Mouse (Mus musculus): ENCODE measurements around the gene Ubtd2.
A peak's percentile ranks its signal among the peaks of the same experiment; 100 is the strongest.
"Not testable (repeated sequence)": the region's sequence is repeated elsewhere in the genome, so short reads cannot be mapped to it uniquely, and the experiment has no call there.

The Ubtd2 gene

GRCm38 (mm10) chr11:32464282-32464681, 9.1 kb downstream of the Ubtd2 start:
- no peak for DNase-seq (ENCODE audit: low spot score)

- DNase-seq (ENCODE audit: low spot score), result no peak
Observed at GRCm38 (mm10) chr11:32471925-32472324, 16.8 kb downstream of the Ubtd2 start.

GRCm38 (mm10) chr11:32474725-32475124, 19.6 kb downstream of the Ubtd2 start:
- no peak for DNase-seq (ENCODE audit: low spot score)

GRCm38 (mm10) chr11:32475487-32476236, 20.5 kb downstream of the Ubtd2 start:
- no peak for DNase-seq (ENCODE audit: low spot score)

- no peak for DNase-seq (ENCODE audit: low spot score)
Observed at GRCm38 (mm10) chr11:32481525-32481924, 26.4 kb downstream of the Ubtd2 start.

- no peak for DNase-seq (ENCODE audit: low spot score)
Observed at GRCm38 (mm10) chr11:32485290-32485689, 30.1 kb downstream of the Ubtd2 start.

- DNase-seq (ENCODE audit: low spot score), result no peak
Observed at GRCm38 (mm10) chr11:32486621-32487020, 31.5 kb downstream of the Ubtd2 start.

GRCm38 (mm10) chr11:32487501-32487900, 32.3 kb downstream of the Ubtd2 start:
- no peak for DNase-seq (ENCODE audit: low spot score)

- DNase-seq (ENCODE audit: low spot score), result no peak
Observed at GRCm38 (mm10) chr11:32488344-32488743, 33.2 kb downstream of the Ubtd2 start.

- DNase-seq (ENCODE audit: low spot score), result no peak
Observed at GRCm38 (mm10) chr11:32488808-32489670, 33.9 kb downstream of the Ubtd2 start.

GRCm38 (mm10) chr11:32491079-32491478, 35.9 kb downstream of the Ubtd2 start:
- DNase-seq (ENCODE audit: low spot score), result no peak

- DNase-seq (ENCODE audit: low spot score), result no peak
Observed at GRCm38 (mm10) chr11:32493312-32493711, 38.1 kb downstream of the Ubtd2 start.

- DNase-seq (ENCODE audit: low spot score), result no peak
Observed at GRCm38 (mm10) chr11:32495283-32495682, 40.1 kb downstream of the Ubtd2 start.

- peak; percentile 37 for DNase-seq (ENCODE audit: low spot score)
Observed at GRCm38 (mm10) chr11:32498757-32499535, 43.8 kb downstream of the Ubtd2 start.

GRCm38 (mm10) chr11:32499931-32500330, 44.8 kb downstream of the Ubtd2 start:
- DNase-seq (ENCODE audit: low spot score), result no peak

- DNase-seq (ENCODE audit: low spot score), result no peak
Observed at GRCm38 (mm10) chr11:32503711-32504110, 48.5 kb downstream of the Ubtd2 start.

GRCm38 (mm10) chr11:32505091-32505739, 50.0 kb downstream of the Ubtd2 start:
- no peak for DNase-seq (ENCODE audit: low spot score)

- DNase-seq (ENCODE audit: low spot score), result no peak
Observed at GRCm38 (mm10) chr11:32510930-32511329, 55.8 kb downstream of the Ubtd2 start.

GRCm38 (mm10) chr11:32514853-32515252, 59.7 kb downstream of the Ubtd2 start:
- not testable (repeated sequence) for DNase-seq (ENCODE audit: low spot score)

- DNase-seq (ENCODE audit: low spot score), result no peak
Observed at GRCm38 (mm10) chr11:32516091-32516490, 60.9 kb downstream of the Ubtd2 start.

- DNase-seq (ENCODE audit: low spot score), result peak; percentile 61
Observed at GRCm38 (mm10) chr11:32516916-32517712, 61.9 kb downstream of the Ubtd2 start.
